Mouse (Mus musculus) forebrain, embryonic 16.5 days (tissue): ENCODE data around the gene Gm10203. TPM values are rescaled to one million over a fixed set of nuclear protein-coding genes. Genes with fewer than 3 reads are reported as not detected.
"Not testable (repeated sequence)": the region's sequence is repeated elsewhere in the genome, so short reads cannot be mapped to it uniquely, and the experiment has no call there.

ENCODE experiments used
- ATAC-seq: fragments of 200-750 bp; cut with Nextera tagmentation; 2 replicates; pipeline ENCODE4 v1.8.0; 2017; ENCODE audit warnings: mild to moderate bottlenecking, moderate library complexity
- H3K27ac ChIP-seq: fragments of 300-500 bp; sonication (generic); 2 replicates; pipeline ENCODE4 v1.5.1; 2014; ENCODE audit warnings: low read length, control low read depth
- H3K27me3 ChIP-seq: fragments of 300-500 bp; sonication (generic); replicated peaks from 2 replicates; pipeline ENCODE4 v1.6.1; 2014; ENCODE audit warnings: low read length; ENCODE audit not compliant: control insufficient read depth, insufficient read depth
- H3K36me3 ChIP-seq: fragments of 300-500 bp; sonication (generic); 2 replicates; pipeline ENCODE4 v1.6.1; 2014; ENCODE audit not compliant: control insufficient read depth, insufficient read depth
- H3K4me1 ChIP-seq: fragments of 300-500 bp; sonication (generic); replicated peaks from 2 replicates; pipeline ENCODE4 v1.6.1; 2014; ENCODE audit warnings: low read length; ENCODE audit not compliant: control insufficient read depth, insufficient read depth
- H3K4me2 ChIP-seq: fragments of 300-500 bp; sonication (generic); 2 replicates; pipeline ENCODE4 v1.6.1; 2014; ENCODE audit warnings: mild to moderate bottlenecking, low read length, control low read depth
- H3K4me3 ChIP-seq: fragments of 300-500 bp; sonication (generic); replicated peaks from 2 replicates; pipeline ENCODE4 v1.5.1; 2014; ENCODE audit warnings: mild to moderate bottlenecking, low read length, control low read depth
- H3K9ac ChIP-seq: fragments of 300-500 bp; sonication (generic); replicated peaks from 2 replicates; pipeline ENCODE4 v1.6.1; 2014; ENCODE audit warnings: low read depth, low read length, control low read depth
- H3K9me3 ChIP-seq: fragments of 300-500 bp; sonication (generic); 2 replicates; pipeline ENCODE4 v1.6.1; 2016; ENCODE audit warnings: low read length; ENCODE audit not compliant: control insufficient read depth
- WGBS: fragments of 180-500 bp; shearing (Covaris S2); extraction: QIAGEN DNeasy Blood & Tissue Kit; methylation state at CpG from one replicate; pipeline ENCODE4 v1.1.7; 2014; 5-methylcytosine and 5-hydroxymethylcytosine counted together
- polyA plus RNA-seq: library from polyadenylated mRNA; unstranded; fragments of >200 nt; fragmentation: Nextera tagmentation; extraction: Ambion mirVana; gene quantifications from 2 replicates; pipeline ENCODE4 v1.2.1, GENCODE M21; 2015

The Gm10203 gene
- polyA plus RNA-seq, 1 experiment from 2014 or later: not detected

DNA sequence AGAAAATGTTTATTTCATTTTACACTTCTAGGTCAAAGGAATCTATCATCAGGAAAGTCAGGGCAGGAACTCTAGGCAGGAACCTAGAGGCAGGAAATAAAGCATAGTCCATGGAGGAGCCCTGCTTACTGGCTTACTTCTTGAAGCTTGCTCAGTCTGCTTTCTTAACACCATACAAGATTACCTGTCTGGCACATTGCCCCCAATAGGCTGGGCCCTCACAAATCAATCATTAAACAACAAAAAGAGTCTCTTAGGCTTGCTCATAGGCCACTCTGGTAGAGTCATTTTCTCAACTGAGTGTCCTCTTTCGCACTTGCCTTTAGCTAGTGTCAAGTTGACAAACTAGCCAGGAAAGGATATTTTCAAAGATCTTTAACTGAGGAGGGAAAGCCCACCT, 15.2 kb downstream of the Gm10203 start:
- no peak overlapping the region for H3K9ac ChIP-seq
- H3K4me2 ChIP-seq: no peak overlapping the region
- WGBS: 96% methylated on average over 1 of the region's 1 CpGs
- H3K27ac ChIP-seq: no peak overlapping the region
- peaks cover 6% of the 10 kb centered on the region for H3K4me1 ChIP-seq
- no peaks in the 10 kb centered on the region for H3K9me3 ChIP-seq
- H3K4me3 ChIP-seq: no peak overlapping the region
- H3K36me3 ChIP-seq: no peaks in the 10 kb centered on the region
- no peak for ATAC-seq
- no peaks in the 10 kb centered on the region for H3K27me3 ChIP-seq

GRCm38 (mm10) chr6:149148436-149149229, 18.7 kb downstream of the Gm10203 start:
- ATAC-seq: no peak
- WGBS: 91% methylated on average over 7 of the region's 7 CpGs
- no peaks in the 10 kb centered on the region for H3K9me3 ChIP-seq

GRCm38 (mm10) chr6:149152119-149152518, 22.1 kb downstream of the Gm10203 start:
- H3K9ac ChIP-seq: no peak overlapping the region
- 93% methylated on average over 2 of the region's 2 CpGs for WGBS
- no peaks in the 10 kb centered on the region for H3K9me3 ChIP-seq
- H3K4me2 ChIP-seq: no peak overlapping the region
- no peak for ATAC-seq
- peaks cover 9% of the 10 kb centered on the region; the same call in 1 of the 2 replicates for H3K36me3 ChIP-seq
- H3K4me1 ChIP-seq: no peaks in the 10 kb centered on the region
- no peak overlapping the region for H3K4me3 ChIP-seq
- no peaks in the 10 kb centered on the region for H3K27me3 ChIP-seq
- no peak overlapping the region for H3K27ac ChIP-seq

More at GRCm38 (mm10) chr6:149148436-149149229, 18.7 kb downstream of the Gm10203 start:
- no peaks in the 10 kb centered on the region for H3K27me3 ChIP-seq
- H3K4me2 ChIP-seq: no peak overlapping the region
- no peak overlapping the region for H3K27ac ChIP-seq
- H3K9ac ChIP-seq: no peak overlapping the region
- no peaks in the 10 kb centered on the region for H3K36me3 ChIP-seq
- H3K4me3 ChIP-seq: no peak overlapping the region
- no peaks in the 10 kb centered on the region for H3K4me1 ChIP-seq

- H3K4me2 ChIP-seq: no peak overlapping the region
- peaks cover 10% of the 10 kb centered on the region; the same call in 1 of the 2 replicates for H3K36me3 ChIP-seq
- no peak overlapping the region for H3K9ac ChIP-seq
- no peaks in the 10 kb centered on the region for H3K27me3 ChIP-seq
- ATAC-seq: no peak
- H3K27ac ChIP-seq: no peak overlapping the region
- no peaks in the 10 kb centered on the region for H3K4me1 ChIP-seq
- H3K9me3 ChIP-seq: no peaks in the 10 kb centered on the region
- H3K4me3 ChIP-seq: no peak overlapping the region
- 42% methylated on average over 6 of the region's 6 CpGs for WGBS
Measured at GRCm38 (mm10) chr6:149153473-149154115, 23.6 kb downstream of the Gm10203 start.

DNA sequence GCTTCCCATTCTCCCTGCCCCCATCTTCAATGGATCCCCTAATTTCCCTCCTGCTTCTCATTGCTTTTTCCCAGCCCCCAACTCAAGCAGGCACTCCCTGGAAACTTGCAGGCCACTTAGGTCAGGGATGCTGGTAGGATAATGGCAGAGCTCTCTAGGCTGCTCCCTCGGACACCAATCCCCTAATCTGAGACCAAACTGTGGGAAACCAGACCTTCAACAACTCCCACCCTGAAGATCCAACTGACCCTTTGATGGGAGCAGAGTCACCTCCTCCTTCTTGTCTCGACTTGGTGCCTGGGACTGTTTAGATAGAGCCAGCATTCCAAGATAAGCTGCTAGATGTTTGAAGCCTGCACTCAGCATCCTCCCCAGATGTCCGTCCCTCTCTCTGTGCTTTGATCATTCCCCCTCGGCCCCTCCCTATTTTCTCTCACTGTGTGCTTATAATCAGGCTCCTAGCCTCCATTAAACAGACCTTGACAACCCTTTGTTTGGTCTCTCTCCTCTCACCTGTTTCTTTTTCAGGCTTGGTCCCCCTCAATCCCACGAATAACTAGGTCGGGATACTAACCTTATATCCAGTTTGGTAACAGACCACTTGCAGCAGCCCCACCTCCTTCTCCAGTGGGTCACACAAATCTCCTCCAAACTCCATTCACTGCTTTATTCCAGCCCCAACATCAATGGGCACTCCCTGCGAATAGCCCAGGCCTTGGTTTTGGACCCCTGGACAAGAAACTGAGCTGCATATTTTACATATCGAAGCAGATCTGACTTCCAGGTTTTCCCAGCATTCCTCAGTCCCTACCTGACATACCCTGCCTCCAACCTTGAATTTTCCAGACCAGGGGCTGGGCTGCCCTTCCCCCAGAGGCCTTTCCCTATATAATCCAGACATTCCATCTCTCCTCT, 24.4 kb downstream of the Gm10203 start:
- Histone ChIP-seq H3K27me3 (no peaks in the 10 kb centered on the region), H3K4me3 (no peak overlapping the region), H3K4me2 (no peak overlapping the region), H3K9me3 (no peaks in the 10 kb centered on the region), H3K36me3 (peaks cover 10% of the 10 kb centered on the region), H3K27ac (no peak overlapping the region), H3K9ac (no peak overlapping the region), H3K4me1 (no peaks in the 10 kb centered on the region)
- 12% methylated on average over 8 of the region's 8 CpGs for WGBS
- no peak for ATAC-seq

GRCm38 (mm10) chr6:149155031-149155841, 25.3 kb downstream of the Gm10203 start:
- Histone ChIP-seq H3K36me3 (peaks cover 10% of the 10 kb centered on the region), H3K27ac (no peak overlapping the region), H3K27me3 (no peaks in the 10 kb centered on the region), H3K4me1 (no peaks in the 10 kb centered on the region), H3K9ac (no peak overlapping the region), H3K9me3 (no peaks in the 10 kb centered on the region), H3K4me2 (no peak overlapping the region), H3K4me3 (no peak overlapping the region)
- ATAC-seq: no peak
- WGBS: 80% methylated on average over 3 of the region's 3 CpGs

DNA sequence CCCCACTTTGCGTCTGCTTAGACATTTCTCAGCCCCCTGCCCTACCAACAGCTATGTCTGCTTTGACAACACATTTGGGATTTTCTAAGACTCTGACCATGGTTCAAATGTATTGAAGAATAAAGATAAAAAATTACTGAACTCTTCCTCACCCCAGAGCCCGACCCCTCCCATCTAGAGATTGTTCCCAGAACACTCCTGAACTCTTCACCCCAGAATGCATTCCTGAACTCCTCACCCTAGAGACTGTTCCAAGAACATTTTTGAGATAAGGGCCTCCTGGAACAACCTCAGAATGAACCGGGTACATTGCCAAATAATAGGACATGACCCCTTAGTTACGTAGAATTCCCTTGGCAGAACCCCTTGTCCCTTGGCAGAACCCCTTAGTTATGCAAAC, 37.1 kb downstream of the Gm10203 start:
- H3K27ac ChIP-seq, H3K9ac ChIP-seq, ATAC-seq, H3K4me2 ChIP-seq, H3K4me1 ChIP-seq, H3K27me3 ChIP-seq, H3K4me3 ChIP-seq, H3K9me3 ChIP-seq: not testable (repeated sequence)
- WGBS: 94% methylated on average over 3 of the region's 4 CpGs
- peaks cover 20% of the 10 kb centered on the region for H3K36me3 ChIP-seq

DNA sequence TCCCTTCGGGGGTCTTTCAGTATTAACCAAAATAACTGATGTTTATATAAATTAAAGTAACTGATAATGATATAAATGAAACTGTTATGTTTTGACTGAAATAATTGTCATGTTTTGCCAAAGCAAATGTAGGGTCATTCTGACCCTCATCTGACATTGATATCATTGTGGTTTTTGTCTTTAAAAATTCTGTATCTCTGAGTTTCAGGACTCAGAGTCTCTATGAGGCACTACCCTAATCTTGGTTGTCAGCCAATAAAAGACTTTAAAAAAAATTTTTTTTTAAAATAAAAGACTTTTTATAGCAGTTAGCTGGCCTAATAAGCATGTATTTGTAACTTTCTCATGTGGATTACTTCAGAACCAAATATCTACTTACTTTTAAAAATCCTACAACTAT, 37.7 kb downstream of the Gm10203 start:
- no peak for ATAC-seq
- no peak overlapping the region for H3K27ac ChIP-seq
- H3K27me3 ChIP-seq: no peaks in the 10 kb centered on the region
- H3K9me3 ChIP-seq: no peaks in the 10 kb centered on the region
- 100% methylated on average over 1 of the region's 1 CpGs for WGBS
- H3K4me1 ChIP-seq: no peaks in the 10 kb centered on the region
- H3K36me3 ChIP-seq: peaks cover 19% of the 10 kb centered on the region
- H3K9ac ChIP-seq: no peak overlapping the region
- no peak overlapping the region for H3K4me2 ChIP-seq
- no peak overlapping the region for H3K4me3 ChIP-seq
